Mouse (Mus musculus) liver, embryonic 12.5 days (tissue): Measurements from ENCODE around the gene Wrb. TPM values are rescaled to one million over a fixed set of nuclear protein-coding genes. Genes with fewer than 3 reads are reported as not detected.

ENCODE experiments used
- ATAC-seq: fragments of 200-750 bp; cut with Nextera tagmentation; 2 replicates; pipeline ENCODE4 v1.8.0; 2017; ENCODE audit warnings: moderate number of reproducible peaks, mild to moderate bottlenecking, moderate library complexity
- H3K27ac ChIP-seq: fragments of 300-500 bp; sonication (generic); 2 replicates; pipeline ENCODE4 v1.5.1; 2016; ENCODE audit warnings: mild to moderate bottlenecking
- H3K27me3 ChIP-seq: fragments of 300-500 bp; sonication (generic); replicated peaks from 2 replicates; pipeline ENCODE4 v1.6.1; 2016; ENCODE audit warnings: mild to moderate bottlenecking, moderate library complexity
- H3K36me3 ChIP-seq: fragments of 300-500 bp; sonication (generic); 2 replicates; pipeline ENCODE4 v1.6.1; 2016; ENCODE audit warnings: mild to moderate bottlenecking, moderate library complexity
- H3K4me1 ChIP-seq: fragments of 300-500 bp; sonication (generic); 2 replicates; pipeline ENCODE4 v1.6.1; 2016
- H3K4me2 ChIP-seq: fragments of 300-500 bp; sonication (generic); 2 replicates; pipeline ENCODE4 v1.6.1; 2016; ENCODE audit warnings: mild to moderate bottlenecking, moderate library complexity
- H3K4me3 ChIP-seq: fragments of 300-500 bp; sonication (generic); 2 replicates; pipeline ENCODE4 v1.5.1; 2016; ENCODE audit warnings: mild to moderate bottlenecking, moderate library complexity
- H3K9ac ChIP-seq: fragments of 300-500 bp; sonication (generic); 2 replicates; pipeline ENCODE4 v1.6.1; 2016; ENCODE audit warnings: mild to moderate bottlenecking, moderate library complexity
- H3K9me3 ChIP-seq: fragments of 300-500 bp; sonication (generic); replicated peaks from 2 replicates; pipeline ENCODE4 v1.6.1; 2016; ENCODE audit warnings: mild to moderate bottlenecking, moderate library complexity
- WGBS: fragments of 180-500 bp; shearing (Covaris S2); methylation state at CpG from one replicate; pipeline ENCODE4 v1.1.7; 2016; ENCODE audit not compliant: insufficient replicate concordance; 5-methylcytosine and 5-hydroxymethylcytosine counted together
- polyA plus RNA-seq: library from polyadenylated mRNA; unstranded; fragments of >200 nt; fragmentation: Nextera tagmentation; extraction: Ambion mirVana; gene quantifications from 2 replicates; pipeline ENCODE4 v1.2.1, GENCODE M21; 2016

Wrb gene
- polyA plus RNA-seq, 1 experiment from 2014 or later, result 30.9 TPM

DNA sequence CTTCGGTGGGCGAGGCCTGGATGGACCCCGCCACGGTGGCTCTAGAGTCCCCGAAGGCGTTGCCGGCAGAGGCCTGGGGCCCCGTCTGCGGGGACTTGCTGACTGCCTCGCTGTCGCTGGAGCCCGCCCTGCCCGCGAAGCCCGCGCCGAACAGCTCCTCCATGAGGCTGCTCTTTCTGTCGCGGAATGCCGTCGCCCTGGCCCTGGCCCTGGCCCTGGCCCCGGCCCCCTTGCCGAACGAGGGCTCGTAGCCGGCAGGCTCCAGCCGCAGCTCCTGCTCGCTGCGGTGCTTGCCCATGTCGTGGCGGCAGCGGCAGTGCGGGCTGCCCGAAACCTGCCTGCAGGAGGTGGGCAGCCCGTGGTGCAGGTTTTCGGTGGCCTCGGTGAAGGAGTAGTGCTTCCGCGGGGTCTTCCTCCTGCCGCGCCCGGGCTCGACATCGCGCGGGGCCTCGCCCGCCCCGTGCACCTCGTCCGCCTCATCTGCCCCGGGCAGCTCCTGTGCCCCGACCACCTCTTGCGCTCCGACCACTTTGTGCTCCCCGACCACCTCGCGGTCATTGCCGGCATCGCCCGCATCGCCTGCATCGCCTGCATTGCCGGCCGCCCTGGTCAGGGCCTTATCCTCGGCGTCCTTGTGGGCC lies 14.0 kb downstream of the Wrb start:
- Histone ChIP-seq H3K4me2 (peak overlapping the region; percentile 98), H3K9ac (peak overlapping the region; percentile 82), H3K9me3 (no peaks in the 10 kb centered on the region), H3K27me3 (peaks cover 6% of the 10 kb centered on the region; the same call in 1 of the 2 replicates), H3K4me3 (peak overlapping the region; percentile 65), H3K36me3 (peaks cover 33% of the 10 kb centered on the region), H3K4me1 (peaks cover 15% of the 10 kb centered on the region), H3K27ac (peak overlapping the region; percentile 54; the same call in 1 of the 2 replicates)
- peak; percentile 78 for ATAC-seq
- WGBS, result 2% methylated on average over 66 of the region's 67 CpGs

DNA sequence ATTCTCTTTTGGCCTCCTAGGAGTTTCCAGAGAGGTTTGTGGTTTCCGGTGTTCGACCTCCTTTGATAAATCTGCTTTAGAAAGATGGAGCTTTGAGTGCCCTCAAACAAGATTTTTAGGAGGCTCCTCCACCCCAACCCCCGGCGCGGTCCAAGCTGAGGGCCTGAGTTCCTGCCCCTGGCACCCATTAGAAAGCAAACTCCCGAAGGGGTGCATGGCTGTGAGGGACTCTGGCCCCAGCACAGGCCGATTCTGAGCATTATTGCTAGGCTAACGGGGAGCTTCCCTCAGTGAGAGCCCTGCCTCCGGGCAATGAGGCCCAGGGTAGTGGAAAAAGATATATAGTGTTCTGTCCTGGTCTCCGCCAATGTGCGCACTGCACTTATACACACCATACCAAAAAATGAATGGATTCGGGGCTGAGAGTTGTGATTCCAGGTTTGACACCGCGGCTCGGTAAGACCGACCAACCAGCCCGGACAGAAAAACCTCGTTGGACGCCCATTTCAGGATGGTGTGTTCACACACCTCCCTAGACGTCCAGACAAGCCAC lies 14.7 kb downstream of the Wrb start:
- Histone ChIP-seq H3K27me3 (peaks cover 6% of the 10 kb centered on the region; the same call in 1 of the 2 replicates), H3K9ac (no peak overlapping the region), H3K9me3 (no peaks in the 10 kb centered on the region), H3K36me3 (peaks cover 27% of the 10 kb centered on the region), H3K4me3 (peak overlapping the region; percentile 65), H3K4me1 (peaks cover 15% of the 10 kb centered on the region), H3K27ac (no peak overlapping the region), H3K4me2 (peak overlapping the region; percentile 98)
- no peak for ATAC-seq
- 72% methylated on average over 20 of the region's 20 CpGs for WGBS

DNA sequence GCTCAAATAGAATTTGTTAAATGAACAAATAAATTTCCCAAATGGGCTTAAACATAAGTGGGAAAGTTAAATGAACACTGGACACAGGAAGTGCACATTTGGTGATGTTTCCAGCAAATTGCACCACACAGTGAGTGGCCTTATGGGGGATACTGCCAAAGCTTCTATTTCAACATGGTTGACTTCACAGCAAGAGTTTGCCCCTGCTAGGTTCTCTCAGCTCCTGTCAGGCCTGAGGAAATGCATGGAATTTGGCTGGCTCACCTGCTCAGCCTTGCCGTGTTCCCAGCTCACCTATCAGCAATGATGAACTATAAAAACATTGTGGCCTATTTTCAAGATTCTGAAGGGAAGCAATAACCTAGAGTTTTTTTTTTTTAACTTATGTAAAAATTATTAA lies 15.7 kb downstream of the Wrb start:
- Histone ChIP-seq H3K4me3 (no peak overlapping the region), H3K9ac (no peak overlapping the region)
- 75% methylated on average over 1 of the region's 1 CpGs for WGBS

DNA sequence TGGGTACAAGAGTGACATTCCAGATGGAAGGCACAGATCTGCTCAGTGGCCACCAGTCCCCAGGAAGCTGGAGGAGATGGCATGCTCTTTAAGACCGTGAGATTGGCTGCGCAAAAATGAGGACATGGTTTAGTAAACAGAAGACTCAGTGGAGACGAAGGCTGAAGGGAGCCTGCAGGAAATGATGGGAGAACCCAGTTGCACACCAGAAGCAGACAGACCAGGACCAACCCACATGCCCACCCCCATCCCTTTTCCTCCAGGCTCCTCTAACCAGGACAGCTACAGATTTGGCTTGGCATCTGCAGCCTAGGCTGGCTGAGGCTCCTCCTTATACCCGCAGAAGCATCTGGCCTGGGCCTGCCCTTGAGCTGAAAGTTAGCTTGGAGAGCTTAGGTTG lies 16.1 kb downstream of the Wrb start:
- Histone ChIP-seq H3K27ac (no peak overlapping the region), H3K9me3 (no peaks in the 10 kb centered on the region), H3K4me3 (no peak overlapping the region), H3K9ac (no peak overlapping the region), H3K4me1 (peaks cover 15% of the 10 kb centered on the region), H3K36me3 (peaks cover 14% of the 10 kb centered on the region), H3K27me3 (peaks cover 6% of the 10 kb centered on the region; the same call in 1 of the 2 replicates), H3K4me2 (no peak overlapping the region)
- no peak for ATAC-seq
- 82% methylated on average over 4 of the region's 4 CpGs for WGBS

More for the DNA sequence above, 15.7 kb downstream of the Wrb start:
- no peak overlapping the region for H3K4me2 ChIP-seq
- H3K27me3 ChIP-seq, result peaks cover 6% of the 10 kb centered on the region; the same call in 1 of the 2 replicates
- no peak overlapping the region for H3K27ac ChIP-seq
- ATAC-seq, result no peak
- no peaks in the 10 kb centered on the region for H3K9me3 ChIP-seq
- peaks cover 15% of the 10 kb centered on the region for H3K4me1 ChIP-seq
- peaks cover 17% of the 10 kb centered on the region for H3K36me3 ChIP-seq

DNA sequence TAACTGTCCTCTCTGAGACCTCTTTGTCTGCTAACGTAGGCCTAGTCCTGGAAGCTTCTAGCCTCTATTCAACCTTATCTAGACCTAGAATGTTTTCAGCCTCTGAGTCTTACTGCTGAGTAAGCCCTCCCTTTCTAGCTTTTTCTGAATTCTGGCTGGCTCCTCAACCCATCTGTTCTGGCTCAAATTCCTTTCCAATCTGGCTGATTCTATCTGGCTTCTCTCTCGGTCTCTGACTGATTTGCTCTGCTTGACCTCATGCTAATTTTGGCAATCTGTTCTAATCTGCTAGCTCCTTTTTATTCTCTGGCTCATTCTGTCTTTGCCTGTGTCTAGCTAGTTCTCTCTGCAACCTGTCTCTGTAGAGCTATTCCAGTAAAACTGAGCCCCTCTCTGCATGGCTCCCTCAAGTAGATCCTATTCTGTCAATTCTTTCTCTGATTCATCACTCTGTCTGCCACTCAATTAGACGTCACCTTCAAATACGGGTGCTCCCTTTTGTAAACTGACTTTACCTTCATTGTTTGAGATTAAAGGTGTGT lies 20.6 kb downstream of the Wrb start:
- no peak for ATAC-seq
- WGBS, result 73% methylated on average over 4 of the region's 4 CpGs
- H3K27me3 ChIP-seq, result no peaks in the 10 kb centered on the region
- no peak overlapping the region for H3K4me2 ChIP-seq
- H3K36me3 ChIP-seq, result no peaks in the 10 kb centered on the region
- H3K4me1 ChIP-seq, result no peaks in the 10 kb centered on the region
- H3K4me3 ChIP-seq, result no peak overlapping the region
- no peak overlapping the region for H3K27ac ChIP-seq
- no peak overlapping the region for H3K9ac ChIP-seq
- H3K9me3 ChIP-seq, result no peaks in the 10 kb centered on the region

DNA sequence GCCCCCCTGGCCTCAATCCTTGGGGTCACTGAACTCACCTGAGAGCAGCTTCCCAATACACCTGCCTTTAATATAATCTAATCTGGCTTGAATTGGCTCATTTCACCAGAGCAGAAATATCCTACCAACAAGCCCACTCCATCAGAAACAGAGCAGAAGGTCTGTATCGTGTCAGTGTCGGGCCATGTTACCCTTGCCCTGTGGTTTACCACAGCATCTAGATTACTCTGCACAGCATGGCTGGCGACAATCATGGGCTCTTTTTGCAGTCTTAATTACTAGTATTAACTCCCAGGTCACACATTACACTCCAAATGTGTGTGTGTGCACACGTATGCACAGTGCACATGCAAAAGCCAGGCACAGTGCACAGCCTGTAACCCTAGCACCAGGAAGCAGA lies 23.6 kb downstream of the Wrb start:
- Histone ChIP-seq H3K36me3 (no peaks in the 10 kb centered on the region), H3K9me3 (no peaks in the 10 kb centered on the region), H3K27ac (no peak overlapping the region), H3K9ac (no peak overlapping the region), H3K4me3 (no peak overlapping the region), H3K4me1 (no peaks in the 10 kb centered on the region), H3K4me2 (no peak overlapping the region), H3K27me3 (no peaks in the 10 kb centered on the region)
- WGBS, result 51% methylated on average over 4 of the region's 4 CpGs
- no peak for ATAC-seq

DNA sequence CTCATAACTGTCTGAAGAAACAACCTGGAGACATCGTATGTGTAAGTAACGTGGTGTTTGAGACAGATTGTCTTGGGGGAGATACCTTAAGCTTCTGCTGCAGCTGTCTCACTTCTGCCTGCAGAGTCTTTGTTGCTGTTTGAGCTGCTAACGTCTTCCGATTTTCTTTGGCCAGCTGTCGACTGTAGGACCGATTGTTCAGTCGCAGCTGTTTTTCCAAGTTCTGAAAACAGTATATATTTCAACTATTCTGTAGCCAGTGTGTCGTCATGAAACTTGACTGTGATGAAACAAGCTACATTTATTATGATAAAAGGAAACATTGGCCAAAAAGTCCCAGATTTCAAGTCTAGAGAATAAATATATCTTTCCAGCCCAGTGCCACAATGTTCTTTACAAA lies 28.4 kb downstream of the Wrb start:
- no peak overlapping the region for H3K27ac ChIP-seq
- no peak overlapping the region for H3K4me3 ChIP-seq
- no peak overlapping the region for H3K4me2 ChIP-seq
- no peak overlapping the region for H3K9ac ChIP-seq
- H3K4me1 ChIP-seq, result no peaks in the 10 kb centered on the region
- ATAC-seq, result no peak
- H3K27me3 ChIP-seq, result no peaks in the 10 kb centered on the region
- H3K9me3 ChIP-seq, result 0 out of 2 replicates have a peak, but pooled peaks cover under 1% of the 10 kb centered on the region
- 72% methylated on average over 8 of the region's 8 CpGs for WGBS
- H3K36me3 ChIP-seq, result no peaks in the 10 kb centered on the region

DNA sequence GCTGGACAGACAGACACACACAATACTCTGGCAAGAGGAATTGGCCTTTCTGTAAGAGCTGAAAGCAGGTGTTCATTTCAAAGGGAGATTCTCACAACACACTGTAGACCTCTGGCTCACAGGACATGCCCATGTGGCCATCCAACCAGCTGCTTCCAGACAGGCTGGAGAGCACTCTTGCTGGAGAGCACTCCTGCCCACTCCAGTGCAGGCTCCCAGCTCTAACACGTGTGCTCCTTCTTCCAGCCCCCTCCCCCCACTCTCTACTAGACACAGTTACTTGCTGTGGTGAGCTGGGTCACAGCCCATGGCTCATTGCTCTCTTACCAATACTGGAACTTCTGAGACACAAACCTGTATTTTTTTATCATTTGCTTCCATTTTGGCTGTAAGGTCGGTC lies 30.2 kb downstream of the Wrb start:
- no peak for ATAC-seq
- no peak overlapping the region for H3K27ac ChIP-seq
- 35% methylated on average over 2 of the region's 2 CpGs for WGBS

DNA sequence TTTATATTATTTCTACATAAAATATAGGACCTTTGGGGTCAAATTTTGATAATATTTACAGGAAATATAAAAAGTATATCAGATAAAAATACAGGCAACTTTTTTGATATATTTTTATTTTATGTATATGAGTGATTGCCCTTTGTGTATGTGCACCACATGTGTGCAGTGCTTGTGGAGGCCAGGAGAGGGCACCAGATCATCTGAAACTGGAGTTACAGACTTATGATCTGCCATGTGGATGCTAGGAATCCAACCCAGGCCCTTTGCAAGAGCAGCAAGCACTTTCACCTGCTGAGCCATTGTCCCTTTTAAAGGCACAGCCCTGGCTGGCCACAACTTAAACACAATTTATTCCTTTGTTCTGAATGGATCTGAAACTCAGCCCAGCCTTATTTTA lies 33.9 kb downstream of the Wrb start:
- Histone ChIP-seq H3K4me3 (no peak overlapping the region), H3K9ac (no peak overlapping the region), H3K4me2 (no peak overlapping the region), H3K36me3 (no peaks in the 10 kb centered on the region), H3K9me3 (peaks cover 3% of the 10 kb centered on the region; the same call in 1 of the 2 replicates), H3K27ac (no peak overlapping the region), H3K4me1 (no peaks in the 10 kb centered on the region), H3K27me3 (no peaks in the 10 kb centered on the region)
- no peak for ATAC-seq

More for the DNA sequence above, 30.2 kb downstream of the Wrb start:
- Histone ChIP-seq H3K4me2 (no peak overlapping the region), H3K4me3 (no peak overlapping the region), H3K9ac (no peak overlapping the region), H3K27me3 (no peaks in the 10 kb centered on the region), H3K9me3 (peaks cover 3% of the 10 kb centered on the region; the same call in 1 of the 2 replicates), H3K4me1 (no peaks in the 10 kb centered on the region), H3K36me3 (no peaks in the 10 kb centered on the region)

DNA sequence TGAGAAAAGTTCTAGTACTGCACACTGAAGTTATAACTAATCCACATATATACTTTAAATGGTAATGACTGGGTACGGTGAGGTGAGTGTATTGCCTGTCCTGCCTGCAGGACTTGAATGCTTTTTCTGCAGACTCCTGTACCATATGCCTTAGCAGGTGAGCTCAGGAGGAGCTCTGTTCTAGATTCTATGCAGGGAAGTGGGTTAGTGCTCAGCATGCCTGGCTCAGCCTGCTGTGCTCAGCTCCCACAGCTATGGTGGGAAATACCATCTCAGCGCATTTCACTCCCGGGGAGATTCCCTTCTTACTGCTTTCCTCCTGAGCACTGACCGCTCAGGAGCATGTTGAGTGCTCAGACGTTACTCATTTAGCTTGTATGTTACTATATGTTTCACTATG lies 42.4 kb downstream of the Wrb start:
- peaks cover 22% of the 10 kb centered on the region for H3K27me3 ChIP-seq
- 75% methylated on average over 5 of the region's 5 CpGs for WGBS

DNA sequence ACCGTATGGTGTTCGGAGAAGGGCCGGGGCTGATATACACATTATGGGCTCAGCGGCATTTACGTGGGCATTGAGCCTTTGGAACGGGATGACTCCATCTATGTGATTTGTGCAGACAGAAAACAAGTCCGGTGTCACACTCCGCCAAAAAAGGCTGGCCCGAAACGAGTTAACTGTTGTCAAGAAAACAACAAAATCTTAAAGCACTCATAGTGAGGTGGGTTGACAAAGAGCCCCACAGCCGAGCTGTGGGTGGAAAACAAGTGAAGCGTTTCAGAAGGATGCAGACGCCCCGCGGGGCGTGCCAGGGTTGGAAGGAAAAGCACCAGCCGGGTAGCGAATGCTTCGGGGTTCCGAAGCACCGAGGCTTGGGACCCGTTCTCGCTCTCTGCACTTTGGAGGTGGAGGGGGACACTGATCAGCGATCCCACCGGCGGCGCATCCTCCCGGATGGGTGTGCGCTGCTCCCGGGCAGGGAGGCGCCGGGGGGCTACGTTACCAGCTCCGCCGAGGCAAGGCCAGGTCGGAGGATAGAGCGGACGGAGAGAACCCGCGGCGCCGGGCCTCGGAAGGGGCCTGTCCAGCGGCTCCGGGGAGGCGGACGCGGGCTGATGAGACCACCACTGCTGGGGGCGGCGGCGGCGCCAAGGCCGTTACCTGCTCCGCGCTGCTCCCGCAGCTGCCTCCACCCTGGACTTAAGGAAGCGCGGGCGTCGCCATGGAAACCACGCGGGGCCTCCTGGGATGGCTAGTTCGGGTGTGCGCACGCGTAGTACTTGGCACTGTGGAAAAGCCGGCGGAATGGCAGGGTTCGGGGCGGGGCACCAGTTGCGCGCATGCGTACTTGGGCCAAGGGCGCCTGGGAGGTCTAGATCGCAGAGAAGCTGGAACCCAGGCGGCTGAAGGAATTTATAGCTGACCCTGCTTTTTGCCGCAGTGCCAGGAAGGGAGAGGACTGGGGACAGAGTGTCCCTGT lies 46.6 kb downstream of the Wrb start, which contains the start of gene Lca5l:
Gene Lca5l (minus strand): TSS at position 741 of the 976 bp plus-strand sequence.
- Histone ChIP-seq H3K27me3 (peaks cover 22% of the 10 kb centered on the region), H3K9ac (peak within 1 kb of the TSS; percentile 70), H3K36me3 (no peaks in the 10 kb centered on the region), H3K4me2 (peak within 1 kb of the TSS; percentile 99), H3K9me3 (no peaks in the 10 kb centered on the region), H3K4me1 (peaks cover 11% of the 10 kb centered on the region), H3K4me3 (peak within 1 kb of the TSS; percentile 76), H3K27ac (no peak within 1 kb of the TSS)
- peak; percentile 98 for ATAC-seq
- WGBS, result 1% methylated on average over 74 of the region's 77 CpGs

More for the DNA sequence above, 42.4 kb downstream of the Wrb start:
- no peak overlapping the region for H3K4me2 ChIP-seq
- no peak overlapping the region for H3K27ac ChIP-seq
- peaks cover 9% of the 10 kb centered on the region for H3K4me1 ChIP-seq
- no peak overlapping the region for H3K9ac ChIP-seq
- H3K36me3 ChIP-seq, result no peaks in the 10 kb centered on the region
- H3K9me3 ChIP-seq, result no peaks in the 10 kb centered on the region
- no peak overlapping the region for H3K4me3 ChIP-seq
- ATAC-seq, result no peak
